Mouse (Mus musculus) gastrocnemius, postnatal 4 days (tissue): Measurements from ENCODE around the gene Vwa1. TPM values are rescaled to one million over a fixed set of nuclear protein-coding genes. Genes with fewer than 3 reads are reported as not detected.
"Not testable (repeated sequence)": the region's sequence is repeated elsewhere in the genome, so short reads cannot be mapped to it uniquely, and the experiment has no call there.

Experiments used
- DNase-seq, 2 experiments: peaks; one replicate each; pipeline ENCODE4 v3.0.0; 2021 to 2022; ENCODE audit warnings: low spot score in 2 of 2, mixed read lengths in 2 of 2
- total RNA-seq, 2 experiments: library from RNA; stranded (reverse); gene quantifications; 2 replicates each; pipeline ENCODE4 v1.2.3; 2021

Gene Vwa1
- total RNA-seq, 2 experiments from 2014 or later = 23.4 to 26.4 TPM

DNA sequence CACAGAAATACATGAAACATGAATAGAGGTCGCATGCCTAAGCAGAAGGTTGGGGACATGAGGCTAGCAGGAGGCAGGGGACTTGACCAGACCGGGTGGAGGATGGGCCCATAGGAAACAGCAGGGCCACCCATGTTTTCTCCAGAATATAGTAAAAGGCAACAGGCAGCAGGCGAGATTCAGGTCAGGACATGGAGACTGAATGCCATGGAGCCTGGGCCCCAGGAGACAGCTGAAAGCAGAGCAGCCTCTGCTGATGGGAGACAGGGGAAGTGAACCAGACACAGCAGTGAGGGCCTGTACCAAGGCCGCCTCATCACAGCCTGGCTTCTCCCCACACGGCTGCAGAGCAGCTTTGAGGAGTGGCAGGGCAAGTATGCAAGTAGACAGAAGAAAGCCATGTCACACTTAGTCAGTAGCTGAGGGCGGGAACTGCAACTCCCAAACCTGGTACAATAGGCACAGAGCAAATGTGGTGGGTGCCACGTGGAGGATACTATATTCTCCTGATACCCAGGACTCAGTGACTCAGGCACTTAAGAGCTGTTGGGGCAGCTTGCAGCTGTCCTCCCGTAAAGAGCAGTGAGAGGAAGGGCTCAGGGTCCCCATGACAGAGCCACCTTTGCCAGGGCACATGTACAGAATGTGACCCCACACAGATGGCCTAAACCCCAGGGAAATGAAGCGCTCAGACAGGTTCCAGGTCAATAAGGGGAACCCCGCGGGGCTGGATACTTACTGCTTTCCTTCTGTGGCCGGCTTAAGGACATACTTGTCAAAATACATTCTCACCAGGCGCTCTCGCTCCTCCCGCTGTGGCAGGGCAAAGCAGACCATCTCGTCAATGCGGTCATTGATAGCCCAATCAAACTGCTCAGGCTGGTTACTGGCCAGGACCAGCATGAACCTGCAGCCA, 27.7 kb downstream of the Vwa1 start:
- DNase-seq = no peak

- DNase-seq = no peak
Measured at GRCm38 (mm10) chr4:155746036-155746548, 28.4 kb downstream of the Vwa1 start.

GRCm38 (mm10) chr4:155745136-155745535, 29.4 kb downstream of the Vwa1 start:
- no peak for DNase-seq

DNA sequence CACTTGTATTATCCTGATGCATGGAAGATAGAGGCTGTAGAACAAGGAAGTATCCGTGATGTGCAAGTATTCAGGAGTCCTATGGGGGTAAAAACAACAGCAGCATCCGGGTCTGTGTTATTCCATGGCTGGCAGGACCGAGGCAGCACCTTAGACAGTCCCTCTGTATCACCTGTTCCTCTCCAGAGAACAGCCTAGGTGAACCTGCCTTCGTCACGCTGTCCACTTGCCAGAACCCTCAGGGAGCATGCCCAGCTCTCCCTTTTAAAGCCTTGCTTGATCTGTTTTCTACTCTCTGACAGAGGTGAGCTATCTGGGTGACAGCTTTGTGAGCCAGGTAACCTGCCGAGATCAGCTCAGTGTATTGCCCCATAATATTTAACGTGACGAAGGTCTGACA, 30.0 kb downstream of the Vwa1 start:
- DNase-seq = no peak

GRCm38 (mm10) chr4:155742684-155743083, 31.8 kb downstream of the Vwa1 start:
- no peak for DNase-seq

- not testable (repeated sequence) for DNase-seq
Measured at GRCm38 (mm10) chr4:155740681-155741080, 33.8 kb downstream of the Vwa1 start.

DNA sequence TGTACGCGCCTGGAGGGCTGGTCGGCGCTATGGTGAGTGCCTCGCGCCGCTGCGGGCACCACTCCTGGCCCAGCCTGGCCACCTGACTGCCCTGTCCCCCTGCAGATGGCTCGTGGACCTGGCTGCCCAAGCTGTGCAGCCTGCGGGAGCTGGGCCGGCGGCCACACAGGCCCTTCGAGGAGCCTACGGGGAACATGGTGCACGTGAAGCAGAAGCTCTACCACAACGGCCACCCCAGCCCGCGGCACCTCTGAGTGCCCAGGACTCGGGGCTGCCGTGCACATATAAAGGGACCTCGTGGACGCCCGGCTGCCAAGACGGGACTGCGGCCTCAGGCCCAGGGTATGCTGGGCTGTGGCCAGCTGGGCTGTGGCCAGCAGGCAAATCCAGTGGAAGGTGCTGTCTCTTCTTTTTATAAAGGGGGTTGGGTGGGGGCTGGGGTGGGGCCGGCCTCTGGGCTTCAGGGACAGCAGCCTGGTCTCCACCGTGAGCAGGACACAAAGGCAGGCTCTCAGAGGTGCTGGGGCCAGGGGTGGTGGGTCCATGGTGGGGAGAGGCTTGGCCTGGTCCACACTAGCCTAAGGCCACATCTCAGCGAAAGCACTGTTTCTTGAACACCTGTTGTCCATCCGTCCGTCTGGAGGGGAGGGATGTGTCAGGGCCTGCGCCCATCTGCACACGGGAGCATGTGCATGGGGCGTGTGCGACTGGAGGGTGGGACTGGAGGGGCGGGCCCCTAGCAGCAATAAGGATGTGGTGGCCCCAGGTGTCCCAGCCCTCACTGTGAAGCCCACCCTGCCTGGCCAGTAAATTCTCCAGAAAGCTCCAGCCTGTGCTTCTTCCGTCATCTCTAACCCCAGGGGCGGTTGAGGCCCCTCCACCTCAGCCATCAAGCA, 34.5 kb downstream of the Vwa1 start:
- DNase-seq = no peak

DNA sequence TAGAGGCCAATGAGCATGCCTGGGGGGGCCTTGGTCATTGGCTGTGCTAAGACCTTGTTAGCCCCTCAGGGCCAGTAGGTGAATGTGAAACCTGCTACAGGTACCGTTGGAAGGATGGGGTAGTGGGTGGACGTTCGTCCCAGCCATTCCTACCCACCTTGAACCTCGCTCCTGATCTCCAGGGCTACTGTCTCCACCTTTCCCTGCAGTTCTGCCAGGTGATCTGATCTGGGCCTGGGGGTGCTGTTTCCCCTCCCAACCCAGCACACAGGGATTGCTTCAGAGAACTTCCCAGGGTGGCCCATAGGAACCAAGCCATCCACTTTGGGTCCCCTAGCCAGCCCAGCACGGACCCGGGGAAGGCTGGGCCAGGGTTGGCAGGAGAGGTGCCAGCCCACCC, 35.3 kb downstream of the Vwa1 start:
- DNase-seq = no peak

- DNase-seq = no peak
Measured at GRCm38 (mm10) chr4:155738262-155738661, 36.2 kb downstream of the Vwa1 start.

GRCm38 (mm10) chr4:155736421-155736820, 38.1 kb downstream of the Vwa1 start:
- DNase-seq = no peak

DNA sequence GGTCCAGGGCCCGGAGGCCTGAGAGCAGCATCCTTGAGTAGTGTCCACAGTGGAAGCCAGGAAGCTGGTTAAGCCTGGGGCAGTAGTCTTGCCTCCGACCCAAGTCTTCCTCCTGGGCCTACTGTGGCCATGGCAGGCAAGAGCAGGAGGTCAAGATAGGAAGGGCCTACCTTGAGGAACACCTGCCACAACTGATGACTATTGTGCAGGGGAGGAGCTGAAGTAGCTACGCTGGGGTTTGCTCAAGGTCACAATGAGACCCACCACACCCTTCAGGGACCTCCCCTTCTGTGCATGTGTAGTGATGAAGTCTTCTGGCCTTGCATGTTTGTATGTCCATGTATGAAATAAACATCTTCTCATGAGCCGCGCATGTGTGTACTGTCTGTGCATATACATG, 38.7 kb downstream of the Vwa1 start:
- DNase-seq = no peak

GRCm38 (mm10) chr4:155734951-155735702, 39.4 kb downstream of the Vwa1 start:
- peak; percentile 33 to 62 for DNase-seq

DNA sequence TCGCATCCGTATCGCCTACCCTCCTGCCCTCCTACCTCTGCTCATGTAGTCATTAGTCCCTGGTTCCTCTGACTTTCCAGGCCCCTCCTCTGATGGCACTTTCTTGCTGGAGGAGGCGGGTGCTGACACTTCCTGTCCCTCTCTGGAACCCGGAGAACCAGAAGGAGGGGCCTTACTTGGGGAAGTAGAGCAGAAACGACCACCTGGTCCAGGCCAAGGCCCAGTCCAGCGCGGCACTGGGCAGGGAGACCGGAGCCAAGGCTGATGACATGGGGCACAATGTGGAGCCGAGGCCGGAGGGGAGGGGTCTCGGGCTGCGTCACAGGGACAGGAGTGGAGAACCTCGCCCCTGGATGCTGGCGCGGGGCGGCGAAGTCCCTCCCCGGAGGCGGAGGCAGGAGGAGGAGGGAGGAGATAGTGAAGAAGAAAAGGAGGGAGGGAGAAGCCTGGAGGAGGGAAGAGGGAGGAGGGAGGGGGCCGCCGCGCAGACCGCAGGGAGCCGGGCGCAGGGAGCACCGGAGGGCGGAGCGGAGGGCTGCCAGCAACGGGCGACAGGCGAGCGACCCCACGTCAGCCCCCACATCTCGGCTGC, 40.1 kb downstream of the Vwa1 start, which contains the start of gene Tmem240:
Gene Tmem240 (plus strand): TSS at position 451 of the 592 bp plus-strand sequence.
- DNase-seq = peak; percentile 75 to 90

- no peak for DNase-seq
Measured at GRCm38 (mm10) chr4:155733267-155733666, 41.2 kb downstream of the Vwa1 start.

- DNase-seq = no peak
Measured at GRCm38 (mm10) chr4:155727993-155728392, 46.5 kb downstream of the Vwa1 start.

DNA sequence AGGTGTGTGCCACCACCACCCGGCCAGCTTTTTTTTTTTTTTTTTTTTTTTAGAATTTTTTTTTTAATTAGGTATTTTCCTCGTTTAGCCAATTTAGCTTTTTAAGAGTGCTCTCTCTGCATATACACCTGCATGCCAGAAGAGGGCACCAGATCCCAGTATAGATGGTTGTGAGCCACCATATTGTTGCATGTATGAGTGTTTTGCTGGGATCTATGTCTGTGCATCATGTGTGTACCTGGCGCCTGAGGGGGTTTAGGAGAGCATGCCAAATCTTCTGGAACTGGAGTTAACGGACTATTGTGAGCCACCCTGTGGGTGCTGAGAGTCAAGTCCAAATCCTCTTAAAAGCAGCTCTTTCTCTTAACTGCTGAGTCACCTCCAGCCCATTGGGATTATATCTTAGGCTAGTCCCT, 52.8 kb downstream of the Vwa1 start:
- no peak for DNase-seq
